Mouse (Mus musculus) midbrain, postnatal 0 days (tissue): ENCODE data around the gene Cabin1. TPM values are rescaled to one million over a fixed set of nuclear protein-coding genes. Genes with fewer than 3 reads are reported as not detected.
A peak's percentile ranks its signal among the peaks of the same experiment; 100 is the strongest.

ENCODE experiments used
- ATAC-seq: fragments of 200-750 bp; cut with Nextera tagmentation; 2 replicates; pipeline ENCODE4 v1.8.0; 2017; ENCODE audit warnings: moderate number of reproducible peaks, mild to moderate bottlenecking, moderate TSS enrichment, moderate library complexity; ENCODE audit not compliant: low FRiP score
- DNase-seq: peaks from one replicate; pipeline ENCODE4 v3.0.0-alpha.2; 2015; ENCODE audit warnings: low spot score
- H3K27ac ChIP-seq: fragments of 300-500 bp; sonication (generic); 2 replicates; pipeline ENCODE4 v1.5.1; 2014; ENCODE audit warnings: low read depth, mild to moderate bottlenecking, low read length, mixed read lengths
- H3K27me3 ChIP-seq: fragments of 300-500 bp; sonication (generic); 2 replicates; pipeline ENCODE4 v1.6.1; 2014; ENCODE audit warnings: low read length, control low read depth, mixed read lengths; ENCODE audit not compliant: insufficient read depth
- H3K36me3 ChIP-seq: fragments of 300-500 bp; sonication (generic); 2 replicates; pipeline ENCODE4 v1.6.1; 2014; ENCODE audit warnings: low read length, control low read depth, mixed read lengths; ENCODE audit not compliant: insufficient read depth
- H3K4me1 ChIP-seq: fragments of 300-500 bp; sonication (generic); 2 replicates; pipeline ENCODE4 v1.6.1; 2014; ENCODE audit warnings: mild to moderate bottlenecking, control low read depth, antibody characterized with exemption, low read length, mixed read lengths; ENCODE audit not compliant: insufficient read depth
- H3K4me2 ChIP-seq: fragments of 300-500 bp; sonication (generic); 2 replicates; pipeline ENCODE4 v1.6.1; 2014; ENCODE audit warnings: low read depth, mild to moderate bottlenecking, low read length, mixed read lengths; ENCODE audit not compliant: poor library complexity, severe bottlenecking
- H3K4me3 ChIP-seq: fragments of 300-500 bp; sonication (generic); 2 replicates; pipeline ENCODE4 v1.5.1; 2014; ENCODE audit warnings: low read depth, mild to moderate bottlenecking, low read length, moderate library complexity
- H3K9ac ChIP-seq: fragments of 300-500 bp; sonication (generic); replicated peaks from 2 replicates; pipeline ENCODE4 v1.6.1; 2014; ENCODE audit warnings: mild to moderate bottlenecking, low read length, moderate library complexity, mixed read lengths; ENCODE audit not compliant: poor library complexity, severe bottlenecking
- H3K9me3 ChIP-seq: fragments of 300-500 bp; sonication (generic); 2 replicates; pipeline ENCODE4 v1.6.1; 2016; ENCODE audit warnings: low read length, control low read depth
- CTCF ChIP-seq: IDR thresholded peaks from 2 replicates; pipeline ENCODE4 v1.5.1; 2016; ENCODE audit warnings: antibody characterized with exemption, mild to moderate bottlenecking
- WGBS: fragments of 180-500 bp; shearing (Covaris S2); extraction: QIAGEN DNeasy Blood & Tissue Kit; methylation state at CpG from one replicate; pipeline ENCODE4 v1.1.7; 2014; 5-methylcytosine and 5-hydroxymethylcytosine counted together
- polyA plus RNA-seq: library from polyadenylated mRNA; unstranded; fragments of >200 nt; fragmentation: Nextera tagmentation; extraction: Ambion mirVana; gene quantifications from 2 replicates; pipeline ENCODE4 v1.2.1, GENCODE M21; 2015
- total RNA-seq: library from RNA; depleted of rRNA; stranded (reverse); fragments of >200 nt; gene quantifications from 2 replicates; pipeline ENCODE4 v1.2.3, GENCODE M21; 2014

Gene Cabin1
- total and polyA plus RNA-seq, 2 experiments from 2014 or later, result 31.6 to 93.3 TPM

DNA sequence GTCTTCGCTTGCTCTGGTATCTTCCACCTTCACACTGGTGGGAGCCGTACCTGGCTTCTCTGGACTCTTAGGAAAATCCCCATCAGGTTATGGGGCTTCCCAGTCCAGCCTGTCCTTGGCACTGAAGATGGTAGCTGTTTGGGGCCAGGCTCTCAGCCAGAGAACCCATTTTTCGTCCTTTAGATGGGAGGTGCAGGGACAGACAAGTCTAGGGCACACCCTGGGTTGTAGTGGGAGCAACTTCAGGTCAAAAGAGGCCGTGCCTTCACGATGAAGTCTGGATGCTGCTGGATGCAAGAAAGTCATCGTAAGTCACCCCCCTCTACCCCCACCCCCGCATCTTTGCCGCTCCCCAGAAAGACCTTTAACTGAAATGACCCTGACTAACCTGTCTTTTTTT, 129.5 kb downstream of the Cabin1 start:
- Histone ChIP-seq H3K4me2 (no peak overlapping the region), H3K4me3 (no peak overlapping the region), H3K4me1 (no peaks in the 10 kb centered on the region), H3K9me3 (no peaks in the 10 kb centered on the region), H3K9ac (no peak overlapping the region), H3K36me3 (no peaks in the 10 kb centered on the region), H3K27me3 (no peaks in the 10 kb centered on the region), H3K27ac (no peak overlapping the region)
- ATAC-seq (no peak), DNase-seq (no peak)
- 93% methylated on average over 8 of the region's 8 CpGs for WGBS
- no peak for TF ChIP-seq CTCF

DNA sequence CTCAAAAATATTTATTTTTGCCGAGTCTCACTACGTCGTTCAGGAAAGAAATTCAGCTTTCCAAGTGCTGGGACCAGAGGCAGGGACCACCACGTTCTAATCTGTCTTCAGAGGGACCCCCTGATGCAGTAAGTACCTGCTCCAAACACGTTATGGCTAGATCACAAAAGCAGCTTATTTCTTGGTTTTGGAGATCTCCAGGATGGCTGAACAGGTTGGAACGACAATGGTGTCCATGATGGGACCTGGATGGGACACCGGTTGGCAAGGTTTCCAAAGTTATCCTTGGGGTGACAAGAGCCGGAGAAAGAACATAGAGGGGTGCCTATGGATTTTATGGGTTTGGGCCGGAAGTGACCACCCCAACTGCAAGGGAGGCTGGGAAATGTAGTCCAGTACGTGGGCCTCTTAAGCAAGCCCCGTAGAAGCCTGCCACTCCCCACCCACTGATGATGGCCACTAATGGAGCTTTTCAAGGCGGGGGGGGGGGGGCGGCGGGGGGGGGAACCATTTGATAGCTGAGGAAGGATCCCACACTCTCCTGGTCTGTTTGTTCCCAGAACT, 130.5 kb downstream of the Cabin1 start:
- no peak overlapping the region for H3K27ac ChIP-seq
- 83% methylated on average over 11 of the region's 14 CpGs for WGBS
- no peaks in the 10 kb centered on the region for H3K4me1 ChIP-seq
- no peaks in the 10 kb centered on the region for H3K27me3 ChIP-seq
- ATAC-seq (no peak), DNase-seq (no peak)
- no peak overlapping the region for H3K9ac ChIP-seq
- no peak overlapping the region for H3K4me2 ChIP-seq
- no peaks in the 10 kb centered on the region for H3K36me3 ChIP-seq
- no peak for TF ChIP-seq CTCF
- H3K4me3 ChIP-seq, result no peak overlapping the region
- H3K9me3 ChIP-seq, result no peaks in the 10 kb centered on the region

DNA sequence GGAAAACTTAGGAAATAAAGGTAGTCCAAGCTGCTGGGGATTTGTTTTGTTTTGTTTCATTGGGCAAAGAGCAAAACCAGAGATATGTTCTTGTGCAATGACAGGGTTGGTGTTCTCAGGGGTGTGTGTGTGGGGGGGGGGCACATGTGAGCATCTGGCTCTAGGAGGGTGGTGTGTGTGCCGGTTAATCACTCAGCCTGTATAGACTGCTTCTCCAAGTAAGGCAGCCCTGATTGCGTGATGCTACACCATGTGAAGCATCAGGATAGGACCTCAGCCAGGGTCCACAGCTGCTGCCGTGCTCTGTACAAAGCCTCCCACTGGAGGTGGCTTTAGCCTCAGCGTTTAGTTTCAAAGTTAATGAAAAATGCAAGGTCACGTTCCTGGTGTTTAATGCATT, 131.1 kb downstream of the Cabin1 start:
- no peaks in the 10 kb centered on the region for H3K4me1 ChIP-seq
- no peak overlapping the region for H3K9ac ChIP-seq
- ATAC-seq (peak; percentile 55; the same call in 1 of the 2 replicates), DNase-seq (no peak)
- 80% methylated on average over 5 of the region's 5 CpGs for WGBS
- no peaks in the 10 kb centered on the region for H3K27me3 ChIP-seq
- H3K9me3 ChIP-seq, result no peaks in the 10 kb centered on the region
- no peak overlapping the region for H3K4me2 ChIP-seq
- H3K4me3 ChIP-seq, result no peak overlapping the region
- no peak for TF ChIP-seq CTCF
- no peak overlapping the region for H3K27ac ChIP-seq
- H3K36me3 ChIP-seq, result no peaks in the 10 kb centered on the region

GRCm38 (mm10) chr10:75632633-75633032, 131.5 kb downstream of the Cabin1 start:
- Histone ChIP-seq H3K4me3 (no peak overlapping the region), H3K27me3 (no peaks in the 10 kb centered on the region), H3K36me3 (no peaks in the 10 kb centered on the region), H3K4me2 (no peak overlapping the region), H3K27ac (no peak overlapping the region), H3K9me3 (no peaks in the 10 kb centered on the region), H3K9ac (no peak overlapping the region), H3K4me1 (no peaks in the 10 kb centered on the region)
- DNase-seq (peak; percentile 40), ATAC-seq (no peak)
- WGBS, result 40% methylated on average over 5 of the region's 5 CpGs
- TF ChIP-seq CTCF, result no peak

DNA sequence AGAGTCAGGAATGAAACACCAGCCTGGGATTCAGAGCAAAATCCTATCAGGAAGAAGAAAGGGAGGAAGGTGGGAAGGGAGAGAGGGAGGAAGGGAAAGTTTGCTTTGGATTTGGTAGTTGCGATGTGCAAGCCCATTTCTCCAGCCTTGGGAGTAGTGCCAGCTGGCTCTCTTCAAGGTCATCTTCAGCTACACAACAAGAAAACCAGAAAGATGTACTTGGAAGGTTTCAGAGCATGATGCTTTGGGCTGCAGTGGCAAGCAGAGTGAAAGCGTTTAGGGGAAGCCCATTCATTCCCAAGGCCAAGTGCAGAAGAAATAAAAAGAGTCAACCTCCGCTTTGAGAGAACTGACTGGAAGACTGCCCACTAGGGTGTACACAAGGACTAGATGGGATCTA, 136.7 kb downstream of the Cabin1 start:
- H3K36me3 ChIP-seq, result no peaks in the 10 kb centered on the region
- 88% methylated on average over 3 of the region's 3 CpGs for WGBS

DNA sequence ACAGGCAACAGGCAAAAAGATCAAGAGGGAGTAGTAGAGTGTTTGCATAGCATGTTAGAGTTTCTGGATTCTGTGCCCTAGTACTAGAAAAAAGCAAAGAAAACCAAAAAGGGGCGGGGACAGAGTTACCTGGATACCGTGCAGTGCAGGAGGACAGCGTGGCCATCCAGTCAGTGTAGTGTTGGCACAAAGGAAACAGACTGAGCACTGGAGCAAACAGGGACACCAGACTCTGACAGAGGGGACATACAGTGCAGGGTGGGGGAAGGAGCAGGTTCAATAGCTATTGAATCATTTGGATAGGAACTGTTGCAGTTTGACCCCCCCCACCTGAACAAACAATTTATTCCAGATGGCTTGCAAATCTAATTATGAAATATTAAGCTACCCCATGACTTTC, 137.2 kb downstream of the Cabin1 start:
- Histone ChIP-seq H3K27ac (no peak overlapping the region), H3K4me3 (no peak overlapping the region), H3K9me3 (no peaks in the 10 kb centered on the region), H3K4me2 (no peak overlapping the region), H3K4me1 (no peaks in the 10 kb centered on the region), H3K9ac (no peak overlapping the region), H3K36me3 (no peaks in the 10 kb centered on the region), H3K27me3 (no peaks in the 10 kb centered on the region)
- no peak for TF ChIP-seq CTCF
- ATAC-seq (no peak), DNase-seq (no peak)
- 67% methylated on average over 3 of the region's 3 CpGs for WGBS

More for the DNA sequence above, 136.7 kb downstream of the Cabin1 start:
- no peak for TF ChIP-seq CTCF
- no peak overlapping the region for H3K4me3 ChIP-seq
- H3K9ac ChIP-seq, result no peak overlapping the region
- no peak for ATAC-seq
- H3K4me1 ChIP-seq, result no peaks in the 10 kb centered on the region
- H3K27me3 ChIP-seq, result no peaks in the 10 kb centered on the region
- H3K4me2 ChIP-seq, result no peak overlapping the region
- DNase-seq, result no peak
- no peak overlapping the region for H3K27ac ChIP-seq
- no peaks in the 10 kb centered on the region for H3K9me3 ChIP-seq
